Mouse (Mus musculus) heart, postnatal 4 days (tissue): ENCODE data around the gene Sox13. TPM values are rescaled to one million over a fixed set of nuclear protein-coding genes. Genes with fewer than 3 reads are reported as not detected.

ENCODE experiments used
- DNase-seq: peaks from one replicate; pipeline ENCODE4 v3.0.0; 2021
- total RNA-seq, 2 experiments: library from RNA; stranded (reverse); gene quantifications; 2 replicates each; pipeline ENCODE4 v1.2.3; 2021

Gene Sox13
- total RNA-seq, 2 experiments from 2014 or later, result 29.8 to 32.4 TPM

- peak; percentile 59 for DNase-seq
Measured at GRCm38 (mm10) chr1:133397483-133398237, 26.5 kb downstream of the Sox13 start.

DNA sequence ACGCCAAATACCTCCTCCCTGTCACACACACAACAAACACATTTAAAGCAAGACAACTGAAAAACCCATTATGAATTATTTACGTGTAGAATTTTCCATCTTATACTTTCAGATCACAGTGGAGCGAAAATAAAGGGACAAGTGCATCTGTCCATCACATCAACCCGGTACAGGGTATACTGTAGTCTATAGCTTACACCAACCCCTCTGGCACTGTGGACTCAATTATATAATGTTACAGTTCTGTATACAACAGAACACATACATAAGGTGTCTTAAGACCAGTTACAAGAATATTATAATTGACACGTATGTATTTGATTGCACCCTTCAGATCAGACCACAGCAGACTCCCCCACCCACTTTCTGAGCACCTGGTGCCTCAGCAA is 27.1 kb downstream of the Sox13 start:
- DNase-seq, result no peak

DNA sequence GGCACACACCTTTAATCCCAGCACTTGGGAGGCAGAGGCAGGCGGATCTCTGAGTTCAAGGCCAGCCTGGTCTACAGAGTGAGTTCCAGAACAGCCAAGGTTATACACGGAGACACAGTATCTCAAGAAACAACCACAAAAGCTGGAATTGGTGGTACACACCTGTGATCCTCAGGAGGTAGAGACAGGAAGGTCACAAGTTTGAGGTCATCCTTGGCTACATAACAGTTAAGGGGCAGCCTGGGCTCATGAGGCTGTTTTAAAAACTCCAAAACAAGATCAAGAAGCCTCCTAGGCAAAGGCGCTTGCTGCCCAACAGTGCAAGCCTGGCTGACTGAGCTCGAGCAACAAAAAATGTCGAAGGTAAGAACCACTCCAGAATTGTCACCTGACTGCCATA is 27.5 kb downstream of the Sox13 start:
- no peak for DNase-seq

- DNase-seq, result no peak
Measured at GRCm38 (mm10) chr1:133394702-133395101, 29.5 kb downstream of the Sox13 start.

DNA sequence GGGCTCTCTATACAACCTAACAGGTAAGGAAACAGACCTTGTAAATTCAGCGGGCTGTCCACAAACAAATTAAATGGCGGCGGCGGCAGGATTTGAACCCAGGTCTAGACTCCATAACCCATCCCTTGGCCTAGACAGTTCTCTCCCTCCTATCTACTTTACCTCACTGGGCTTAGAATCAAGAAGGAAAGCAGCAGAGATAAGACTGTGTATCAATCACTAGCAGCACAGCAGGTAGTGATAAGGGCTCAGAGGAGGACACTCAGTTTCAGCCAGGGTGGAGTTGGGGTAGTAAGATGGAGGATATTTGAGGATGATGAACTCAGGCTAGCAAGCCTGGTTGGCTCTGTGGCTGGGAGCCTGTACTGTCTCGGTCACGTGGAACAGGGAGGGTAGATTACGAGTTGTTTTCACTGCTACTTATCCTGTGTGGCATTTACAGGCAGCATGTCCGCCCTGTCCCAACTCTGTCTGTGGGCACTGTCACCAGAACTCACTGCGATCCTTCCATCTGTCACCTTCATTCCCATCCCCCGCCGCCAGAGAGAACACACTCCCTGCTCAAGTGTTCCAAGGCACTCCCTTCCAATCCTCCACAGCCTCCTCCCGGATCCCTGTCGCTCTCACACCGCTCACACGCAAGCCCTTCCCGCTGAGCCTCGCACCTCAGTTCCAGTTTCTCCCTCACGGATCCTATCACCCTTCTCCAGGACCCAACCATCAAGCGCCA is 36.5 kb downstream of the Sox13 start:
- no peak for DNase-seq

GRCm38 (mm10) chr1:133386209-133386608 is 38.0 kb downstream of the Sox13 start:
- DNase-seq, result no peak

- DNase-seq, result peak; percentile 85
Measured at GRCm38 (mm10) chr1:133385506-133385905, 38.7 kb downstream of the Sox13 start.

- DNase-seq, result no peak
Measured at GRCm38 (mm10) chr1:133383157-133383783, 40.9 kb downstream of the Sox13 start.

DNA sequence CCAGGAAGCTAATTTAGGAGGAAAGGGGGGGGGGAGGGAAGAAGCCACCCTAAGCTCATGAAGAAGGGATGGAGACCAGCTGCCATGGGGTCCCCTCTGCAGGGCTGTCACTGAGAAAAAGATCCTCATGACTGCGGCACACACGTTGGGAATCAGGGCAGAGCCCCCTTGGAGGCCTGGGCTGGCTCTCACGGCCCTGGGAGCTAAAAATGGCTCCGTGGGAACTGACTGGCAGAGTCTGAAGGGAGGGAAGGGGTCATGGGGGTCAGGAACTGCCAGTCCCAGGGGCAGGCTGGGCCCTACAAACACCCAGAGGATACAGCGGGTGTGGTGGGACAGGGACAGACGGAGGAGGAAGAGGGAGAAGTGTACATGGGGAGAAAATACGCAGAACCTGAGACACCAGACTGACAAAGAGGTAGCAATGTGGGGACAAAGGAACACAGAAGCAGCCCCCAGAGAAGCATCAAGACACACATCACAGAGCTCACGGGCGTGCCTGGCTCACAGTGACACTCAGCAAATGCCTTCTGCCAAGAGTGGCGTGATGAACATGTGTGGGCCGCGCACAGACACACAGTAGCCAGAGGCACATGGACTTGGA is 41.5 kb downstream of the Sox13 start:
- no peak for DNase-seq

GRCm38 (mm10) chr1:133382008-133382407 is 42.2 kb downstream of the Sox13 start:
- DNase-seq, result peak; percentile 60

GRCm38 (mm10) chr1:133380347-133381065 is 43.7 kb downstream of the Sox13 start:
- DNase-seq, result peak; percentile 68

DNA sequence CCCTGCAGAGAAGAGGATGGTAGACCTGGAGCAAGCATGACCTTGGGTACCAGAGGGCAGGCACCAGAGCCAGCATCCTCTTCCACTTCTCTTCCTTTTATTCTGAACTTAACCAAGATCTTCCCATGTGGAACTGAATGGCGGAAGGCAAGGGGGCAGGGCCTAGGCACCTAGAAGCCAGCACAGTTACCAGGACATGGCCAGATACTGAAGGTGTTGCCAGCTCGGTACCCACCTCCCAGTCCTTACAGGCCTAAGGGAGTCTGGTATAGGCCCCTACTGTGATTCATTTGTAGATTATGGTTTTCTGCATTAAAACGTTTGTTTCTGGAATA is 44.2 kb downstream of the Sox13 start:
- DNase-seq, result no peak

GRCm38 (mm10) chr1:133379254-133379985 is 44.8 kb downstream of the Sox13 start:
- no peak for DNase-seq

- DNase-seq, result no peak
Measured at GRCm38 (mm10) chr1:133377547-133377946, 46.6 kb downstream of the Sox13 start.

GRCm38 (mm10) chr1:133375696-133376346 is 48.4 kb downstream of the Sox13 start:
- DNase-seq, result no peak

DNA sequence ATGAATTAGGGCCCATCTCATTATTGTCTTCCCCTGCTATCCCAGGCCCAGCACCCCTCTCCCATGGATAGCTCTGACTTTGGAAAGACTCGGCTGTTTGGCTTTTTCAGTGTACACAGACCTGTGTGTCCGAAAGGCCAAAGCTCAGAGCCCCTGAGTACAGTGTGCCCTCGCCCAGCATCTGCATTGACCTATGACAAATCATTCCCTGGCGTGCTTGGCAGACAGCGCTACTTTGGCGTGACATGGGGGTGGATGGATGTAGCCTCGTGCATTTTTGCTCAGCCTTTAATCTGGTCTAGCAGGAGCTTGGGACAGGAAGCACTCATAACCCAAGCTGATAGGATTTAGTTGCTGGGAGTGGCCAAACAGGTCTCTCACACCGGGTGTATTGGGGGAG is 52.1 kb downstream of the Sox13 start:
- DNase-seq, result no peak

- no peak for DNase-seq
Measured at GRCm38 (mm10) chr1:133371431-133371830, 52.7 kb downstream of the Sox13 start.

DNA sequence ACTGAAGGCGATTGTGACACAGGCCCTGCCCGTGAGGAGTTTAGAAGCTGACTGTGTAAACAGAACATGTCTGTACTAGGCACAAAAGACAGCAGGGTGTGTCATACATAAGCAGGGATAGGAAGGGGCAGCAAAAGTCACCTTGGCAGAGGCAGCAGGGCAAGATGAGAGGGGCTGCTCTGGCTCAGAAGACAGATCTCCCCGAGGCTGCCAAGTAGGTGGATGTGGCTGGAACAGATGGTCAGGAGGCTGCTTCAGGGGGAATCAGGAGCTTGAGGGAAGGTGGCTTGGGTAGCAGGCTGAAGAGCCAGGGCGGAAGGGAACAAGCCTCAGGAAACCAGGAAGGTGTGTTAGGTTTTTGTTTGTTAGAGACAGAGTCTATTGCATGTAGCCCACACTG is 53.8 kb downstream of the Sox13 start:
- no peak for DNase-seq

GRCm38 (mm10) chr1:133368644-133369043 is 55.5 kb downstream of the Sox13 start:
- DNase-seq, result no peak

DNA sequence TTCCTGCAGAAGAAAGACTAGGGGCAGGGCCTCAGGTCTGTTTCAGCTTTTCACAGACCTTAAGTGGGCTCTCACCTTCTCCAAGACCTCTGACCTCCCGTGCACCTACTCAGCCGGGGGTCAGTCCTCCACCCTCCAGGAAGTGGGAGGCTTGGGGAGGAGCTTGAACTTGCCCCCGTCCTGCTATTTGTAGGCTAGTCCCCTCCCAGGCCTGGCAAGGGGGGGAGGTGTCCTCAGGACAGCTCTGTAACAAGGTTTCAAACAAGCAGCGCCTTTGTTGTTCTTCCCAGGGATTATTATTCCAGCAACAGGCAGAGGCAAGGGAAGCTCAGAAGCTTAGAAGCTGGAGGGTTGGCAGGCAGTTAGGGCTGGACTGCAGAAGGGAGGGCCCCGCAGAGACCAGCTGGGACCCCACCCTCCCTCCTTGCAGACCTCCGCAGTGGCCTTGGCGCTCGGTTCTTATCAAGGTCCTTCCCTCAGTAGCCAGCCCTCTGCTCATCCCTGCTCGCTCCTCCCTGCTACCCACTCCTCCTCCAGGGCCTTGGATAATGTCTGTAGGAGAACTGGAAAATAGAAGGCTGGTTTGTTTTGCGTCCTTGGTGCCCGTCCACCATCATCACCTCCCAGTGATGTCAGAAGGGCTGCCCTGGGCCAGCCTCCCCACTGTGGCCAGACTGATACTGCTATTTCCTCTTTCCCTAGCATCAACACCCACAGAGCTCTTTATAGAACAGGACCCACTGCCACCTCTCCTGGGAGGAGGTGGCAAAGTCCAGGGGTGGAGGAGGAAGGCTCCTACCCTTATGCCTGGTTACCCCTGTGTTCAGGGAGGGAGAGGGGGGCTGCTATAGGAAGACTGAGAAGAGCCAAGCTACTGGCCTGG is 56.3 kb downstream of the Sox13 start:
- peak; percentile 43 for DNase-seq
